Mouse (Mus musculus) heart, embryonic 11.5 days (tissue): ENCODE measurements around the gene Ninj2. TPM values are rescaled to one million over a fixed set of nuclear protein-coding genes. Genes with fewer than 3 reads are reported as not detected.
A peak's percentile ranks its signal among the peaks of the same experiment; 100 is the strongest.

Source experiments
- ATAC-seq: fragments of 200-750 bp; cut with Nextera tagmentation; replicated peaks from 2 replicates; pipeline ENCODE4 v1.8.0; 2017; ENCODE audit warnings: moderate library complexity; ENCODE audit not compliant: insufficient number of reproducible peaks, low FRiP score, low TSS enrichment
- H3K27ac ChIP-seq: fragments of 300-500 bp; sonication (generic); 2 replicates; pipeline ENCODE4 v1.5.1; 2014; ENCODE audit warnings: mild to moderate bottlenecking, low read depth, low read length
- H3K27me3 ChIP-seq: fragments of 300-500 bp; sonication (generic); 2 replicates; pipeline ENCODE4 v1.6.1; 2014; ENCODE audit warnings: mild to moderate bottlenecking, low read length, mixed read lengths; ENCODE audit not compliant: control insufficient read depth, insufficient read depth
- H3K36me3 ChIP-seq: fragments of 300-500 bp; sonication (generic); 2 replicates; pipeline ENCODE4 v1.6.1; 2014; ENCODE audit warnings: mild to moderate bottlenecking, low read length, moderate library complexity, mixed read lengths; ENCODE audit not compliant: control insufficient read depth, insufficient read depth
- H3K4me1 ChIP-seq: fragments of 300-500 bp; sonication (generic); 2 replicates; pipeline ENCODE4 v1.6.1; 2014; ENCODE audit warnings: low read length; ENCODE audit not compliant: control insufficient read depth, insufficient read depth
- H3K4me2 ChIP-seq: fragments of 300-500 bp; sonication (generic); 2 replicates; pipeline ENCODE4 v1.6.1; 2014; ENCODE audit warnings: mild to moderate bottlenecking, moderate library complexity
- H3K4me3 ChIP-seq: fragments of 300-500 bp; sonication (generic); 2 replicates; pipeline ENCODE4 v1.5.1; 2014; ENCODE audit warnings: low read depth, low read length
- H3K9ac ChIP-seq: fragments of 300-500 bp; sonication (generic); 2 replicates; pipeline ENCODE4 v1.6.1; 2014; ENCODE audit warnings: mild to moderate bottlenecking, low read depth, low read length, moderate library complexity
- H3K9me3 ChIP-seq: fragments of 300-500 bp; sonication (generic); replicated peaks from 2 replicates; pipeline ENCODE4 v1.6.1; 2016; ENCODE audit warnings: low read length; ENCODE audit not compliant: control insufficient read depth
- WGBS: fragments of 180-500 bp; shearing (Covaris S2); extraction: QIAGEN DNeasy Blood & Tissue Kit; methylation state at CpG from one replicate; pipeline ENCODE4 v1.1.7; 2014; ENCODE audit not compliant: insufficient replicate concordance; 5-methylcytosine and 5-hydroxymethylcytosine counted together
- polyA plus RNA-seq: library from polyadenylated mRNA; unstranded; fragments of >200 nt; fragmentation: Nextera tagmentation; extraction: Ambion mirVana; gene quantifications from 2 replicates; pipeline ENCODE4 v1.2.1, GENCODE M21; 2014

Gene Ninj2
- polyA plus RNA-seq, 1 experiment from 2014 or later = not detected

DNA sequence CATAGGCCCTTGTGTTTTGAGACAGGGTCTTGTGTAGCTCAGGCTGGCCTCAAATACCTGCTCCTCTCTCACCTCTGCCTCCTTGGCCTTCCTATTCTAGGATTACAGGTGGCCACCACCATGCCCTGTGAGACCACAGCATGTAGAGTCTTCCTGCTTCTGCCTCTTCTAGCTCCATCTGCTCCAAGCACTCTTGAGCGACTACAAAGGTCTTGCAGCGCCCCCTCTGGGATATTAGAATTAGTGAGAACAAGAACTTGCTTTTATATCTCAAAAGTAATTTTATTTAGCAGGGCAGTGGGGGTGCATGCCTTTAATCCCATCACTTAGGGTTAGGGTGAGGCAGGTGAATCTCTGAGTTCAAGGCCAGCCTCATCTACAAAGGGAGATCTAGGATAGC lies 103.7 kb downstream of the Ninj2 start:
- no peaks in the 10 kb centered on the region for H3K9me3 ChIP-seq
- H3K4me2 ChIP-seq = no peak overlapping the region
- H3K9ac ChIP-seq = no peak overlapping the region
- WGBS = 35% methylated on average over 2 of the region's 2 CpGs
- H3K4me1 ChIP-seq = peaks cover 13% of the 10 kb centered on the region
- no peaks in the 10 kb centered on the region for H3K36me3 ChIP-seq
- no peak for ATAC-seq
- H3K27ac ChIP-seq = no peak overlapping the region
- no peak overlapping the region for H3K4me3 ChIP-seq
- peaks cover 2% of the 10 kb centered on the region; the same call in 1 of the 2 replicates for H3K27me3 ChIP-seq

DNA sequence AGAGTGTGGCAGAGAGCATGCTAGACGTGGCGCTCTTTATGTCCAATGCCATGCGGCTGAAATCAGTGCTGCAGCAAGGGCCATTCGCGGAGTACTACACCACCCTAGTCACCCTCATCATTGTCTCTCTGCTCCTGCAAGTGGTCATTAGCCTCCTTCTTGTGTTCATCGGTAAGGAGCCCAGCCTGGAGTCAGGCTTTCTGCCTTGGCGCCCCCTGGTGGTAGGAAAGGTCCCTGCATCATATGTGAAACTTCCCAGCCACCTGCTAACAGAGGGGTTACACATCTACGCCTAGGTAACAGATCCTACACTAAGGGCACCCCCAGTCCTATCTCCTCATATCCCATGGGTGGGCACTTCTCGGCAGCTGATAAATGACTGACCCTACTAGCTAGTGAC lies 104.8 kb downstream of the Ninj2 start:
- no peak overlapping the region for H3K27ac ChIP-seq
- peaks cover 4% of the 10 kb centered on the region; the same call in 1 of the 2 replicates for H3K27me3 ChIP-seq
- no peak overlapping the region for H3K9ac ChIP-seq
- H3K9me3 ChIP-seq = no peaks in the 10 kb centered on the region
- H3K4me2 ChIP-seq = no peak overlapping the region
- ATAC-seq = 0 out of 2 replicates have a peak, but pooled peaks have one; percentile 9
- no peaks in the 10 kb centered on the region for H3K36me3 ChIP-seq
- no peak overlapping the region for H3K4me3 ChIP-seq
- H3K4me1 ChIP-seq = peaks cover 2% of the 10 kb centered on the region; the same call in 1 of the 2 replicates
- WGBS = 28% methylated on average over 9 of the region's 9 CpGs

DNA sequence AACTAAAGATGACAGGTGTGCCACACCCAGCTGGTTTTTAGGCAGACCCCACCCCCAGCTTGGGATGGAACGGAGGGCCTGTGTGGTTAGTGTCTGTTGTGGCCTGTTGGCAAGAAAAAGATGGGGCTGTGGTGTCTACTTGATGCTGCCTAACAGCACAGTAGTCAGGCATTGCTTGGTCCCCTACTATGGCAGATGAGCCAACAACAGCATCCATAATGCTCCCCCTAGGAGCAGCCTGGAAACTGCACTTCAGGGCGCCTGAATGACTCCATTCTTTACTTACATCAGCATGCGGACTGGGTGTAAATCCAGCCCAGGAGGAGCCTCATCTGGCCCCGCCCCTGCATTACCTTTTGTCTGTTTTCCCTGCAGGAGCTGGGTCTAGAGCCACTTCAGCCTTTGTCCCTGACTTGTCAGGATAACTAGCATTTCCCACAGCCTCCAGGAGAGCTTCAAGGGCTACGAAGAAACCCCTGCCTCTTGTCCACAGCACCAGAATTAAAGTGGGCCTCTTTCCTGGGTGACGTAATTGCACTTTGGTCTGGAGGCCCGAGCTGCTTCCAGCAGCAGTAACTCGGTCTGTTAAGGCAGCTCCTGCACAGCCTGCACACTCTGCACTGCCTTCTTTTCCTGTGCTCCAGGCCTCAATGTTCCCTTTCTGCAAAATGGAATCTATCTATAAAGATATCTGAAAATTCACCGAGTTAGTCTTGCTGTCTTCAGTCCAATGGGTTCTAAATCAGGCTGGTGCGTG lies 106.7 kb downstream of the Ninj2 start:
- 48% methylated on average over 10 of the region's 10 CpGs for WGBS

DNA sequence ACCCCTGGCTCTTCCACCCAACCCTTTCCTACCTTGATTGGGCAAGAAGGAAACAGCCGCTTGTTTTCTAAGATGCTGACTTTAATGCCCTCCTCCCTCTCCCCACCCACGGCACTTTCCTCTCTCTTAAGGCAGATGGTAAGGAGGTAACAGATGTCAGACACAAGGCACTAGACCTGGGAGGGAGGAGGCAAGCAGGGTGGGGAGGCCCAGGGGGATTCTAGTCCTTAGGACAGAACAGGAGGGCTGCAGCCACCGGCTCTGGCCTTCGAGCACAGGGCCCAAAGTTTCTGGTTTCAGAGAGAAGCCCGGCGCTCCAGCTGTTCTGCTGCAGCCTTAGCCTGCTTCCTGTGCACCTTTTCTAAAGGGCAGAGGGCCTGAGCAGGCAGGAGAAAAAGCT lies 108.8 kb downstream of the Ninj2 start:
- no peak overlapping the region for H3K4me2 ChIP-seq
- H3K36me3 ChIP-seq = no peaks in the 10 kb centered on the region
- H3K27ac ChIP-seq = no peak overlapping the region
- WGBS = 57% methylated on average over 6 of the region's 6 CpGs
- H3K9me3 ChIP-seq = no peaks in the 10 kb centered on the region
- no peaks in the 10 kb centered on the region for H3K4me1 ChIP-seq
- no peak for ATAC-seq
- 0 out of 2 replicates have a peak, but pooled peaks cover 2% of the 10 kb centered on the region for H3K27me3 ChIP-seq
- no peak overlapping the region for H3K9ac ChIP-seq
- no peak overlapping the region for H3K4me3 ChIP-seq

More for the DNA sequence above, 106.7 kb downstream of the Ninj2 start:
- H3K27ac ChIP-seq = no peak overlapping the region
- peaks cover 4% of the 10 kb centered on the region; the same call in 1 of the 2 replicates for H3K27me3 ChIP-seq
- no peaks in the 10 kb centered on the region for H3K4me1 ChIP-seq
- no peaks in the 10 kb centered on the region for H3K9me3 ChIP-seq
- no peak overlapping the region for H3K4me3 ChIP-seq
- no peak for ATAC-seq
- no peak overlapping the region for H3K9ac ChIP-seq
- H3K36me3 ChIP-seq = no peaks in the 10 kb centered on the region
- no peak overlapping the region for H3K4me2 ChIP-seq

DNA sequence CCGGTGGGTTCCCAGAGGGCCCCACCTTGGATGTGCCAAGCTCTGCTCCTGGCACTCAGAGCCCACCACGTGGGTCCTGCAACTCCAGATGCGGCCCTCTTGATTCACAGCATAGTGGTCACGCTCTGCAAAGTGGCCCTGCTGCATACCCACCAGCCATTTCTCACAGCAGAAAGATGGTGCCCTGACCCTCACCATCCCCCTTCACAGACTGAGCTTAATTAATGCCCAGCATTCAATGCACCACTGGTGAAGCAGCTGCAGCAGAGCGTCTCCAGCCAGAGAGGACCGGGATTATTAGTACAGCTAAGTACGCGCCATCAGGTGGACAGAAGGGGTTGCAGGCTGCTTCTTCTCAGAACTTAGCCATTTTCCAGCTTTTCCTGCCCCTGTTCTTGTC lies 109.3 kb downstream of the Ninj2 start:
- no peak overlapping the region for H3K4me3 ChIP-seq
- 75% methylated on average over 8 of the region's 8 CpGs for WGBS
- no peaks in the 10 kb centered on the region for H3K36me3 ChIP-seq
- 0 out of 2 replicates have a peak, but pooled peaks cover 2% of the 10 kb centered on the region for H3K27me3 ChIP-seq
- no peak for ATAC-seq
- no peak overlapping the region for H3K4me2 ChIP-seq
- no peaks in the 10 kb centered on the region for H3K4me1 ChIP-seq
- H3K9me3 ChIP-seq = no peaks in the 10 kb centered on the region
- H3K9ac ChIP-seq = no peak overlapping the region
- H3K27ac ChIP-seq = no peak overlapping the region

DNA sequence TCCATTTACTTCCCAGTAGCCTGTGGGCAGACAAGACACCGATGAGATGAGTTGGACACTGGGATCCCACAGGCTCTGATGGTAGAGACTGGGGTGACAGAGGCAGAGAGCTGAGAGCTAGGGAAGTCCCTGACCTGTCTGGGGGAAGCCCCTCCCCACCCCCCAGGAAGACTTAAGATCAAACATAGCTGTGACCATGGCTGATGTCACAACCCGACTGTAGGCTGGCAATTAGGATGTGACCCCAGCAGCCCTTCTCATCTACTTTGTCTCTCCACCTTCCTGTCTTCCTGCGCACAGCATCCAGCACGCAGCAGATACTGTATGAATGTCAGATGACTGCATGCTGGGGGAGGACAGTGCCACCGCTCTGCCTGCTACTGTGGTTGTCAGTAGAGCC lies 113.4 kb downstream of the Ninj2 start:
- 78% methylated on average over 5 of the region's 5 CpGs for WGBS
- no peak overlapping the region for H3K4me2 ChIP-seq
- H3K9me3 ChIP-seq = no peaks in the 10 kb centered on the region
- no peak overlapping the region for H3K27ac ChIP-seq
- no peaks in the 10 kb centered on the region for H3K4me1 ChIP-seq
- no peak for ATAC-seq
- 0 out of 2 replicates have a peak, but pooled peaks cover 2% of the 10 kb centered on the region for H3K27me3 ChIP-seq
- no peak overlapping the region for H3K9ac ChIP-seq
- no peaks in the 10 kb centered on the region for H3K36me3 ChIP-seq
- H3K4me3 ChIP-seq = no peak overlapping the region

DNA sequence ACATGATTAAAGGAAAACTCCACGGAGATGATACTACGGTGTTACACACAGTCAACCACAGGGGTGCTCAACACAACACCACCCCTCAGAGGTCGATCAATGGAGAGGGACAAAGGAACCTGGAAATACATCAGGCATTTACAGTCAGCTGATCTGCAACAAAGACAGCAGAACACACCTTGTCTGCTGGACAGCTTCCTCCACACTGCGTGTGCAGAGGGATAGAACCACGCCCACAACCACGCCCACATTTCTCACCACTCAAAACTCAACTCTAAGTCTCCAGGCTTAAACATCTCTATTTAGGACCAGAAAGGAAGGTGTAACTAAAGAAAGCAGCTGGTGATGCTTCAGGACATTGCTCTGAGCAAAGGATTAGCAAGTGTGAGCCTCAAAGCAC lies 118.4 kb downstream of the Ninj2 start:
- H3K27me3 ChIP-seq = no peaks in the 10 kb centered on the region
- ATAC-seq = no peak

DNA sequence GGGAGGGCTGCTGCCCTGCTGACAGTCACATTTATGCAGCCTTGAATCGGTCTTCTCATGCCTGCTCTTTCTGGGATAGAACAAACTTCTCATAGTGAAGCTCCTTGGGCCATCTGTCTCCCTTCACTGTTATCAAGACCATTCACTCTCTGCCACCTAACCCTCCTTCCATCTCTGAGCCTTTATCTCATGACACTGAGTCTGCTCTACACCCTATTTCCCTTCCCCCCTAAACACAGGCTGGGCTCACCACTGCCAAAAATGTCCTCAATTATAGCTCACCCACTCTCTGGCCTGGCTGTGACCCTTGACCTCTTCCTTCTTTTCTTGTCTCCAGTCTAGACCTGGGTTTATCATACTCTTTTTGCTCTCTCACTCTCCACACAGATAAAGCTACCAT lies 123.6 kb downstream of the Ninj2 start:
- WGBS = 23% methylated on average over 1 of the region's 1 CpGs
- Histone ChIP-seq H3K27ac (peak overlapping the region; percentile 54), H3K4me1 (peaks cover 7% of the 10 kb centered on the region), H3K9me3 (no peaks in the 10 kb centered on the region), H3K4me3 (no peak overlapping the region), H3K4me2 (no peak overlapping the region), H3K36me3 (no peaks in the 10 kb centered on the region), H3K27me3 (no peaks in the 10 kb centered on the region), H3K9ac (no peak overlapping the region)
- peak; percentile 88 for ATAC-seq

More for the DNA sequence above, 118.4 kb downstream of the Ninj2 start:
- H3K9me3 ChIP-seq = no peaks in the 10 kb centered on the region
- 64% methylated on average over 6 of the region's 6 CpGs for WGBS
- no peak overlapping the region for H3K4me2 ChIP-seq
- no peak overlapping the region for H3K4me3 ChIP-seq
- no peaks in the 10 kb centered on the region for H3K36me3 ChIP-seq
- no peaks in the 10 kb centered on the region for H3K4me1 ChIP-seq
- no peak overlapping the region for H3K9ac ChIP-seq
- H3K27ac ChIP-seq = no peak overlapping the region

DNA sequence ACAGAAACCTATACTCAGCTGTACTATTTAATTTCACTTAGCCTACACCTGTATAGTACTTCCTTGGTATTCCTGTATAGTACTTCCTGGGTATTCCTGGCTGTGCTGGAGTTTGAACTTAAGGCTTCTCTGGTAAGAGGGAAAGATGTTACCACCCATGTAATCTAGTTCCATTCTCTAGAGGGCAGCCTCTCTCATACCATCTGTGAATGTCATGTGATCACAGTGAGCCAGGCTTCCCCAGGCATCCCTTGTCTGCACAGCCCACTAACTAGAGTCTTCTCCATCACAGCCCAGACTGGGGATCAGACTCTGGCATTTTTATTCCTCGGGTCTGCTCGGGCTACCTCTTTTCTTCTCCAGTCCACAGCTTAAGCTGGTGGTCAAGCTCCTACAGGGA lies 126.1 kb downstream of the Ninj2 start:
- peaks cover 10% of the 10 kb centered on the region for H3K4me1 ChIP-seq
- no peak overlapping the region for H3K4me3 ChIP-seq
- no peak overlapping the region for H3K4me2 ChIP-seq
- ATAC-seq = no peak
- H3K27me3 ChIP-seq = no peaks in the 10 kb centered on the region
- WGBS = 85% methylated on average over 2 of the region's 2 CpGs
- no peak overlapping the region for H3K27ac ChIP-seq
- H3K36me3 ChIP-seq = no peaks in the 10 kb centered on the region
- no peaks in the 10 kb centered on the region for H3K9me3 ChIP-seq
- H3K9ac ChIP-seq = no peak overlapping the region
